Mouse (Mus musculus): ENCODE results near the gene Wdtc1.

Wdtc1 gene

DNA sequence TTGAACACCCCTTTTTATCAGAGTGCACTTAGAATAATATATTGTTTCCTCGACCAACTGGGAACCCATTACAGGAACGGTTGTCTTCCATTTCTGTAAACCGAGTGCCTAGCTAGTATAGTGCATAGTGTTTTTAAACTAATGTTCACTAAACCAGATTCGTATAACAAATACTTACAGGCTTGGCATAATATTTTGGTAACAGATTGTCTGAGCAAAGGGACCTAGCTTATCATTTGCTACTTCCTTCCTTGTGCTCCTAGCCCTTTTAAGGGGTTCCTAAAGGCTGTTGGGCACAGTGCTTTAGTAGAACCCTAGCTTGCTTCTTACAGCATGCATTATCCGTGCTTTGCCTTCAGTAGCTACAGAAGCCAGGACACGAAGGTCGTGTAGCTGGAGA is 71.8 kb downstream of the Wdtc1 start:
- no peak for DNase-seq

GRCm38 (mm10) chr4:133278482-133278881 is 74.8 kb downstream of the Wdtc1 start:
- no peak for DNase-seq

GRCm38 (mm10) chr4:133278067-133278466 is 75.2 kb downstream of the Wdtc1 start:
- no peak for DNase-seq

- DNase-seq: peak; percentile 93
These were observed 75.9 kb downstream of the Wdtc1 start, which contains the start of gene Tmem222 for GRCm38 (mm10) chr4:133277104-133278026. Tmem222 (minus strand) TSS chr4:133277792.

DNA sequence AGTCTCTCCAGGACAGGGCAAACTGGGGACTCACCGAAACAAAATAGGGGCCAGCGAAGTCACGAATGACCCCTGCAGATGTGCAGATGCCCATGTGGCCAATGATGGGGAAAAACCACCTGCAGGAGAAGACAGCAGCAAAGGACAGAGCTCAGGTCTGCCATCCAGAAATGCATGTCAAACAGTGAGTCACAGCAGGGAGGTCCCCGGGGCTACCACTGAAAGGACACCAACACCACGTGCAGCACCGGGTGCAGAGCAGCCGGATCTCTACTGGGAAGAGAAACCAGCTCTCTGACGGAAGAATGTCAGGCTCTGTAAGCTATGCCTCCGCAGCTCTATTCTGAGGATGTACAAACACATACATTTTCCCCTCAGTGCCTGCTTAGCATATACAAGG is 82.4 kb downstream of the Wdtc1 start:
- DNase-seq: no peak

DNA sequence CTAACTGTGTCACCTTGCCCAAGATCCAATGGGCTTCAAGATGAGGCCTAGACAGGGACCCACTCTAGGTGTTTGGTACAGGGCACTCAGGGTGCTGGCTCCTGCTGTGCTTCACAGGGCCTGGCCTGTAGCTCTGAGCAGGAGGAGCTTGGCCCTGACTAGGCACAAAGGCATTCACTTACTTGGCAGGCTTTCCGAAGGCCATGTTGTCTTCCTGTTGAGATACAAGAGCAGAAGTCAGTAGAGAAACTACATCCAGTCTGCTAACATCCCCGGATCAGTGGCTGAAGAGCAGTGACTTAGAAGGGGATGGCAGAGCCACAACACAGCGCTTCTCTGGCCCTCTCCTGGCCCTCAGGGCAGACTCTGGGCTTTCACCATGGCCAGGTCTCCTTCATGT is 83.7 kb downstream of the Wdtc1 start:
- DNase-seq: no peak

- DNase-seq: no peak
These were observed 84.3 kb downstream of the Wdtc1 start for GRCm38 (mm10) chr4:133268931-133269330.

DNA sequence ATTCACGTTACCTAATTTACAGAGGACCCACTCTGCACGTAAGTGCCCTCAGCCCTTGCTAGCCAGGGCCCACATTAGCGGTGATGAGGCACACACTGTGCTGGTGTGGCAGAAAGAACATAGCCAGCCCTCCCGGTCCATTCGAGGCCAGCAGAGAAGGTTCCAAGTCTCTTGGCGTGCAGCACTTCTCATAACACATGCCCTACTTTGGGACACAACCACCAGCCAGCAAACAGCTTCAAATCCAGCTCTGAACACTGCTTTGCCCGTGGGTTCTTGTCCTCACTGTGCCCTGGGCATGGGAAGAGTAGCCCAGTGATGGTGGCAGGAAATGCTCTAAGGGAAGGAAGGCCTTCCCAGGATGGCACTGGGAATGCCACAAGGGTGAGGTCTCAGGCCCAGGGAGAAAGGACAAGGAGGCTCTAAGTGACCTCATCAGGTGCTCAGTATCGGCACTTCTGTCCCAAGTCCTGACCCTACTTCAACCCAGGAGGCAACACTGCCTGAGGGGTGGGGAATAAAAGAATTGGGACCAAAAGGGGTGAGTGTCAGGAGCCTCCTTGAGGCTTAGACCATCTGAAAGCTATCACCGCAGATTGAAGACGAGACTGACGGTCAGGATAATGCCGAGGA is 86.9 kb downstream of the Wdtc1 start:
- no peak for DNase-seq

- DNase-seq: no peak
These were observed 87.5 kb downstream of the Wdtc1 start for GRCm38 (mm10) chr4:133265759-133266158.

- no peak for DNase-seq
These were observed 88.0 kb downstream of the Wdtc1 start for GRCm38 (mm10) chr4:133265297-133265696.

DNA sequence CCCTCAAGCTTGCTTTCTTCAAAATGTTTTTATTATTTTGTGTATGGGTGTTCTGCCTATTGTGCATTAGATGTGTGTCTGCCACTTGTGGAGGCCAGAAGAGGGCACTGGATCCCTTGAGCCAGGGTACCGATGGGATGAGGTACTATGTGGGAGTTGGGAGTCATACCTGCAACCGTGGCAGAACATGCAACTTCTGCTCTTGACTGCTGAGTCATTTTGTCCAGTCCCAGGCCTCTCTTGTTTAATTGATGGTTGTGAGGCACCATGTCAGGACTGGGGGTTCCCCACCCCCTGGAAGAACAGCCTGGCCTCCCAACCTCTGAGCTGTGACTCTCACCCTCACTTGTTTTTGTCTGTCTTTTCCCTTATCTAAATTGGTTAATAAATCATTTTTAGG is 88.7 kb downstream of the Wdtc1 start:
- DNase-seq: no peak

DNA sequence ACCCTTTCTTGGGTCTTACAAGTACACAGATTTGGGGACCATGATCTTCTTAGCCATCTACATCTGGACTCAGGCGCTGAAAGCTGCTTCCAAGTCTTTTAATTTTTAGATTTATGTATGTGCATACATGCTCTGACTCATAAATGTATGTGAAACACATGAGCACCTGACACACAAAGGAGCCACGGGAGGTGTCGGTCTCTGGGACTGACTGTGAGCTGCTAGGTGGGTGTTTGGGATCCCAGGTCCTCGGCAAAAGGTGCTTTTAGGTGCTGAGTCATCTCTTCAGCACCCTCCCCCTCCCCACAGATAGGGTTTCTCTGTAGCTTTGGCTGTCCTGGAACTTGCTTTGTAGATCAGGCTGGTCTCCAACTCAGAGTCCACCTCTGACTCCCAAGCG is 89.5 kb downstream of the Wdtc1 start:
- DNase-seq: no peak

GRCm38 (mm10) chr4:133262882-133263281 is 90.4 kb downstream of the Wdtc1 start, which contains the start of gene Sytl1:
Sytl1 (minus strand) TSS chr4:133263113.
- DNase-seq: no peak

DNA sequence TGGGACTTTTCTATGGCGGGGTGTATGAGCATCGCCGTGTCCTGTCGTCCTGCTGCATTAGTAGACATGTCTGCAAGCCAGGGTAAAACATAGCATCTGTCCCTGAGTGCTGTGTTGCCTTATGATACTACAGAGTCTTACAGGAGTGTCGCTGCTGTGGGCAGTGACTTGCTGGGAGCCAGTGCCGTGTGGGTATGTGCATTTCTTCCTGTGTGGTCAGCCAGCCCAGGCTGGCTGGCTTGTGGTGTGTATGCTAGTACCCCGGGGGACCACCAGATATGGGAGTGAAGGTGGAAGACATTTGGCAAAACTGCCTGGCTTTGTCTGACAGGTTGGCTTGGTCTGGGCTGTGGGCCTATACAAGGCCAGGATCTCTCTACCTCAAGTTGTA is 90.9 kb downstream of the Wdtc1 start:
- no peak for DNase-seq

DNA sequence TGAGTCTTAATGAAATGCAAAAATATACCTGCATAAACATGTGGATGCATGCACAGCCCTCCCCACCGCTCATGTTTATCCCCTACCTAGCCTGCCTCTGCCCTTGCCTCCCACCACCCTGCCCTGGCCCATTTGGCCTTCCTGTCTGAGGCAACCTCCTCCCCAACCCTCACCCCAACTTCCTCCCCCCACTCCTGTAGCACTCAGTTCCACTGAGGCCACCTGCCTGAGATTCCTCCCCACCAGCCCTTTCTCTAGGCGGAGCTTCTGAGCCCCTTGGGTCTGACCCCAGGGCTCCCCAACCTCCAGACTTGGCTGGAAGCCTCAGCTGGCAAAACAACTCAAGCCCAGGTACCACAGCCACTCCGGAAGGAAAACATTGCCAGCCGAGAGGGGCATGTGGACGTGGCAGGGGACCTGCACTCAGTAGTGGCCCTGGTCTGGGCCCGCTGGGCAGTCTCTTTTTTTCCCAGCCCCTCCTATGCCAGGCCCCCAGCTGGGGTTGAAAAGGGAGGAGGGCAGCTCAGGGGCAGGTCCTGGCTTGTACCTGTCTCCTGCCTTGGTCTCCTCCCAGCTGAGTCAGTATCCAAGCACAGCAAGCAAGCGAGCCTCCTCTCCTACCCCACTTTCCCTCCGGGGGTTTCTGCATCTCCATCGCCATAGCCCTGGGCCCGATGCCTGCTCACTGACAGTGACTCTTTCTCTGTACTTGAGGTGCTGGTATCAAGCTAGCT is 91.5 kb downstream of the Wdtc1 start:
- no peak for DNase-seq

GRCm38 (mm10) chr4:133257798-133258408 is 95.4 kb downstream of the Wdtc1 start:
- no peak for DNase-seq

GRCm38 (mm10) chr4:133257230-133257629 is 96.1 kb downstream of the Wdtc1 start:
- DNase-seq: no peak

DNA sequence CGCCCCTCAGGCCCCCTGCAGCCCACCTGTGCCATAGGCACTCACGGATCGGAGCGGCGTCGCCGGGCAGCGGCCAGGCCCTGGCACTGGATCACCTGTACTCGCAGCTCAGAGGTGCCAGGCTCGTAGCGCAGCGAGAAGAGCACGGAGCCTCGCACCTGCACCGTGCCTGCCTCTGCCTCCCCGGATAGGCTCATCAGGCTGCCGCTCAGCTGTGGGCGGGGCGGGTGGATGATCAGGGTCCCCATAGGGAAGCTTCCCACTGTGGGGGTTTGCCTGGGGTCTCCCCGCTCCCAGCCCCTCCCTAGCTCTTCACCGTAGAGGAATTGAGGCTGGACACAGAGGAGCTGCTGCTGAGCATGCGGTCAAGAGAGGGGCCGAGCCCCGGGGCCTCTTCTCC is 96.5 kb downstream of the Wdtc1 start:
- DNase-seq: no peak

DNA sequence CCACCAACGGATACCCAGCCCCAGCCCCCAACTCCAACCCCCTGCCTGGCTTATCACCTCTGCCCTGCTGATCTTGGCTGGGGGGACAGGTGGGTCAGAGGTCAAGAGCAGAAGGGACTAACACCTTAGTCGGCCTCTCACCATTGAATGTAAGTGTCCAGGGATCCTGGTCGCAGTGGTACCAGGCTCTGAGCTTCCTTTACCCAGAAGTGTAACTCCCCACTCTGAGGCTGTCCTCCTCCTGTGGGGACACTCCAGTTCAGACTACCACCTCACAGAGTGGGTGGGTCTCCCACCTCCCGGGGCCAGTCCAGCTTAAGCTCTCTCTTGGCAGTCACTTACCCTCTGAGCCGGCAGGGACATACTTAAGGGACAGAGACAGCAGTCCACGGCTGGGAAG is 97.9 kb downstream of the Wdtc1 start:
- no peak for DNase-seq

- no peak for DNase-seq
These were observed 99.9 kb downstream of the Wdtc1 start for GRCm38 (mm10) chr4:133253412-133253811.

DNA sequence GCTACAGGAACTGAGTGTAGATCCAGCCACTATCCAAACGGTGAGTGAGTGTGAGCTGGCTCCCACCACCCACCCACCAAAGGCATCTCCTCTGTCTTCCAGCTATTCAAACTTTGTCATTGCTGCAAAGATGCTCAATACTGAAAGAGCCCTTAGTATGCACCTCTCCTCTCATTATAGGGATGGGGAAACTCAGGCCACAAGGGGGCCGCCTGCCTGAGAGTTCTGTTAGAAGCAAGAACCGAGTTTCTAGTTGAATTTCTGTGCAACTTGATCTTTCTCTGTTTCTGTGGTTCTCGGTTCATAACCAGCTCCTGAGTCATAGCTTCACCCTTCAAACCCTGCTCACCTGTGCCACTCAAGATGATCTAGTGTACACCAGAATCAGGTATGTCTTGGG is 101.2 kb downstream of the Wdtc1 start:
- DNase-seq: no peak

DNA sequence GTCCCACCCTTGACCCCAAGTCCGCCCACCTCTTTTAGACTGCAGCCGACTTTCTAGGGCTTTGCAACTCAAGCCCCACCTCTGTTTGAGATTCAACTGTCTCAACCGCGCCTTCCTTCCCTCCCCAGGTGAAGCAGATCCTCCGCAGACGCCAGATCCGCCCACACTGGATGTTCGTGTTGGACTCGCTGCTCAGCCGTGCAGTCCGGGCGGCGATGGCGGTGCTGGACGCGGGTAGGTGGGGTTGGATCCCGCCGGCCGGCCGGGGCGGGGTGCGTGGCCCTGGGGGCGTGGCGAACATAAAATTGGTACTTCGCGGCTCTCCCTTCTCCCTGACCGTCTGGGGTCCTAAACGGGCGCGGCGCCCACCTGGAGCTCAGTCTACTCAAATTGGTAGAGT is 102.1 kb downstream of the Wdtc1 start:
- DNase-seq: no peak

DNA sequence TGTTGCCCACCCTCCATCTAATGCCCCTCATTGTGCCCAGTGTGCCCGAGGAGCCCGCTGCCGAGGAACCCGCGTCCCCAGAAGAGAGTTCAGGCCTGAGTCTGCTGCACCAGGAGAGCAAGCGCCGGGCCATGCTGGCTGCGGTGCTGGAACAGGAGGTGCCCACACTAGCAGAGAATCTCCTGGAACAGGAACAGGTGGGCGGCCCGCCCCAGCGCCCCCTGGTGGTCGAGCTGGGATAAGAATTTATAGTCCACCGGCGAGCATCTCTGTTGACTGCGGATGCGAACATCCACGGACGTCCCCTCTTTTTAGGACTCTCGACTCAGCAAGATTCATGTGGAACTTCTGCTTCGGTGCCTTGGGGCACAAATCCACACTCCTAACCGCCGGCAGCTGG is 102.7 kb downstream of the Wdtc1 start:
- DNase-seq: peak; percentile 82
